Mouse (Mus musculus) liver, embryonic 16.5 days (tissue): ENCODE data around the gene Gm42791. TPM values are rescaled to one million over a fixed set of nuclear protein-coding genes. Genes with fewer than 3 reads are reported as not detected.

Experiments used
- ATAC-seq: fragments of 200-750 bp; cut with Nextera tagmentation; 2 replicates; pipeline ENCODE4 v1.8.0; 2017; ENCODE audit warnings: low read depth, mild to moderate bottlenecking, moderate number of reproducible peaks, moderate library complexity
- H3K27ac ChIP-seq: fragments of 300-500 bp; sonication (generic); 2 replicates; pipeline ENCODE4 v1.5.1; 2014; ENCODE audit warnings: mild to moderate bottlenecking, low read length
- H3K27me3 ChIP-seq: fragments of 300-500 bp; sonication (generic); 2 replicates; pipeline ENCODE4 v1.6.1; 2014; ENCODE audit warnings: low read depth, low read length, mixed read lengths; ENCODE audit not compliant: control insufficient read depth, insufficient read depth
- H3K36me3 ChIP-seq: fragments of 300-500 bp; sonication (generic); 2 replicates; pipeline ENCODE4 v1.6.1; 2014; ENCODE audit warnings: mild to moderate bottlenecking; ENCODE audit not compliant: control insufficient read depth, insufficient read depth
- H3K4me1 ChIP-seq: fragments of 300-500 bp; sonication (generic); 2 replicates; pipeline ENCODE4 v1.6.1; 2014; ENCODE audit warnings: low read depth, low read length, mixed read lengths; ENCODE audit not compliant: control insufficient read depth
- H3K4me2 ChIP-seq: fragments of 300-500 bp; sonication (generic); 2 replicates; pipeline ENCODE4 v1.6.1; 2014; ENCODE audit warnings: low read depth, low read length, mixed read lengths
- H3K4me3 ChIP-seq: fragments of 300-500 bp; sonication (generic); 2 replicates; pipeline ENCODE4 v1.5.1; 2014; ENCODE audit warnings: low read depth, mild to moderate bottlenecking, low read length
- H3K9ac ChIP-seq: fragments of 300-500 bp; sonication (generic); 2 replicates; pipeline ENCODE4 v1.6.1; 2014; ENCODE audit warnings: low read depth, low read length
- H3K9me3 ChIP-seq: fragments of 300-500 bp; sonication (generic); replicated peaks from 2 replicates; pipeline ENCODE4 v1.6.1; 2016; ENCODE audit warnings: low read length; ENCODE audit not compliant: control insufficient read depth
- WGBS: fragments of 180-500 bp; shearing (Covaris S2); extraction: QIAGEN DNeasy Blood & Tissue Kit; methylation state at CpG from one replicate; pipeline ENCODE4 v1.1.7; 2014; ENCODE audit not compliant: insufficient replicate concordance; 5-methylcytosine and 5-hydroxymethylcytosine counted together
- polyA plus RNA-seq: library from polyadenylated mRNA; unstranded; fragments of >200 nt; fragmentation: Nextera tagmentation; extraction: Ambion mirVana; gene quantifications from 2 replicates; pipeline ENCODE4 v1.2.1, GENCODE M21; 2015

Gene Gm42791
- polyA plus RNA-seq, 1 experiment from 2014 or later = 0.53 TPM

- no peak overlapping the region for H3K27ac ChIP-seq
- H3K27me3 ChIP-seq = no peaks in the 10 kb centered on the region; the same call in 1 of the 2 replicates
- whole genome bisulfite sequencing = 77% methylated on average over 6 of the region's 6 CpGs
- H3K9me3 ChIP-seq = no peaks in the 10 kb centered on the region
- H3K36me3 ChIP-seq = no peaks in the 10 kb centered on the region
- no peak overlapping the region for H3K4me3 ChIP-seq
- no peak overlapping the region for H3K4me2 ChIP-seq
- no peaks in the 10 kb centered on the region for H3K4me1 ChIP-seq
- ATAC-seq = no peak
- no peak overlapping the region for H3K9ac ChIP-seq
Observed at GRCm38 (mm10) chr5:148863409-148863808, 131.5 kb downstream of the Gm42791 start.

DNA sequence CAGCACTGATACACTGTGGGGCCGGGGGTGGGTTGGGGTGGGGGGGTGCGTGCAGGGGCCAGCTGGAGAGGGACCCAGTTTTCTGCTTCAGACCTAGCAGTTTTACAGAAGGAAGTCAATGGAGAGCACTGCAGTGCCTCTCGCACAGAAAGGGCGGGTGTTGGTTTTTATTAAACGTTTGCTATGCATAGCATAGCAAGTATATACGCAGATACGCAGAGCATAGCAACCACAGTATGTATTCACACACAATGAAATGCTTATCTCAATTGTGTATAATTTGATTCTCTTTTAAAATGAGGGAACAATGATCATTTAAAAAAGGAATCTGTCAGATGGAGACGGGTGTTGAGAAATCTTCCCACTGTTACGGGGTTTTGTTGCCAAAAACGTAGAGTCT, 132.1 kb downstream of the Gm42791 start:
- H3K27me3 ChIP-seq = no peaks in the 10 kb centered on the region; the same call in 1 of the 2 replicates
- no peak overlapping the region for H3K4me2 ChIP-seq
- no peaks in the 10 kb centered on the region for H3K4me1 ChIP-seq
- no peak overlapping the region for H3K4me3 ChIP-seq
- H3K36me3 ChIP-seq = no peaks in the 10 kb centered on the region
- WGBS = 61% methylated on average over 10 of the region's 10 CpGs
- no peak overlapping the region for H3K9ac ChIP-seq
- H3K27ac ChIP-seq = no peak overlapping the region
- no peak for ATAC-seq
- no peaks in the 10 kb centered on the region for H3K9me3 ChIP-seq

DNA sequence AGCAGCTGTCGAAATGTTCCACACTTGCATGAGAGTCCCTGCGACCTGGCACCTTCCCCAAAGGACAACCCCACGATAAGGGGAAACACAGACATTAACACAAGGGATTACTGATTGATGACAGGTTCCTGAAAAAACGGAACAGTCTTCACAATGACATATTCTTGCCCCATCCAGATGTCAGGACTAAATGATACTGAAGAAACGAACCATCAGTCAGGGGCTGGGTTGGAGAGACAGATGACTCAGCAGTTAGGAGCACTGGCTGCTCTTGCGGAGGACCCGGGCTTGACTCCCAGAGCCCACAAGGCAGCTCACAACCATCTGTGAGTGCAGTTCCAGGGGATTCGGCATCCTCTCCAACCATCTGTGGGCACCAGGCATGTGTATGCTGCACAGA, 132.8 kb downstream of the Gm42791 start:
- no peak for ATAC-seq
- H3K4me2 ChIP-seq = no peak overlapping the region
- no peaks in the 10 kb centered on the region for H3K36me3 ChIP-seq
- no peak overlapping the region for H3K9ac ChIP-seq
- no peaks in the 10 kb centered on the region for H3K9me3 ChIP-seq
- H3K27ac ChIP-seq = no peak overlapping the region
- no peak overlapping the region for H3K4me3 ChIP-seq
- no peaks in the 10 kb centered on the region; the same call in 1 of the 2 replicates for H3K27me3 ChIP-seq
- no peaks in the 10 kb centered on the region for H3K4me1 ChIP-seq
- WGBS = 27% methylated on average over 8 of the region's 8 CpGs

DNA sequence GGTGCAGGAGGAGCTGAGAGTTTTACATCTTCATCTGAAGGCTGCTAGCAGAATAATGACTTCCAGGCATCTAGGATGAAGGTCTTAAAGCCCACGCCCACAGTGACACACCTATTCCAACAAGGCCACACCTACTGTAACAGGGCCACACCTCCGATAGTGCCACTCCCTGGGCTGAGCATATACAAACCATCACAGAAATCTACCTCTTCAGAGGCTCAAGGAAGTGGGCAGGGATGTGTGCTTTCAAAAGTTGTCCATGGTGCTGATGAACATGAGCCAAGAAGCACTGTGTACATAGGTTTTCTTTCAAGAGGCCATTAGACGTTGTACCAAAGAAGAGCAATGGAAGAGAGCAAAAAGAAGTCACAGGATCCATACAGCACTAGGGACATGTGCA, 137.4 kb downstream of the Gm42791 start:
- WGBS = 49% methylated on average over 3 of the region's 3 CpGs
- Histone ChIP-seq H3K9me3 (no peaks in the 10 kb centered on the region), H3K27ac (no peak overlapping the region), H3K9ac (no peak overlapping the region), H3K4me3 (no peak overlapping the region), H3K36me3 (no peaks in the 10 kb centered on the region), H3K4me2 (no peak overlapping the region), H3K27me3 (no peaks in the 10 kb centered on the region; the same call in 1 of the 2 replicates), H3K4me1 (no peaks in the 10 kb centered on the region)
- ATAC-seq = no peak

DNA sequence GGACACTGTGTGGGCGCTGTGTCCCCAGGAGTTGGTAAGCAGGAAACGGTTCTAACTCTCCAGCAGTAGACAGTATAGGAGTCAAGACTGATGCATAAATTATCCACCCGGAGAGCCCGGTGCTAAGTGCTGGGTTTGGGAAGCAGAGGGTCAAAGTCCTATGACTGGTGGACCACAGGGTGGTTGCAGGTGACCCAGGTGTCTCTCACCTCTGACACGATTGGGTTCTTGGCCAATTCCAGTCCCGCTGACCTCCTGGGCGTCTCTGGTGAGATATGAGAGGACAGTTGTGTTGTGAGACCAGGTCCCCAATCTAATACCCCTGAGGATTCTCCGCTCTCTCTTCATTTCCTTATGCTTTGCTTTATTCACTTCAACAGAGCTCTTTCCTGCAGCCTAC, 139.9 kb downstream of the Gm42791 start:
- H3K4me3 ChIP-seq = no peak overlapping the region
- WGBS = 64% methylated on average over 8 of the region's 8 CpGs
- no peak overlapping the region for H3K27ac ChIP-seq
- H3K4me2 ChIP-seq = no peak overlapping the region
- no peaks in the 10 kb centered on the region for H3K9me3 ChIP-seq
- H3K36me3 ChIP-seq = no peaks in the 10 kb centered on the region
- H3K9ac ChIP-seq = no peak overlapping the region
- ATAC-seq = no peak
- no peaks in the 10 kb centered on the region for H3K27me3 ChIP-seq
- no peaks in the 10 kb centered on the region for H3K4me1 ChIP-seq

GRCm38 (mm10) chr5:148854166-148854565, 140.8 kb downstream of the Gm42791 start:
- H3K9me3 ChIP-seq = no peaks in the 10 kb centered on the region
- no peak for ATAC-seq
- no peaks in the 10 kb centered on the region for H3K4me1 ChIP-seq
- no peak overlapping the region for H3K4me3 ChIP-seq
- no peak overlapping the region for H3K4me2 ChIP-seq
- H3K36me3 ChIP-seq = no peaks in the 10 kb centered on the region
- H3K9ac ChIP-seq = no peak overlapping the region
- H3K27me3 ChIP-seq = no peaks in the 10 kb centered on the region
- WGBS = 41% methylated on average over 5 of the region's 5 CpGs
- H3K27ac ChIP-seq = no peak overlapping the region

DNA sequence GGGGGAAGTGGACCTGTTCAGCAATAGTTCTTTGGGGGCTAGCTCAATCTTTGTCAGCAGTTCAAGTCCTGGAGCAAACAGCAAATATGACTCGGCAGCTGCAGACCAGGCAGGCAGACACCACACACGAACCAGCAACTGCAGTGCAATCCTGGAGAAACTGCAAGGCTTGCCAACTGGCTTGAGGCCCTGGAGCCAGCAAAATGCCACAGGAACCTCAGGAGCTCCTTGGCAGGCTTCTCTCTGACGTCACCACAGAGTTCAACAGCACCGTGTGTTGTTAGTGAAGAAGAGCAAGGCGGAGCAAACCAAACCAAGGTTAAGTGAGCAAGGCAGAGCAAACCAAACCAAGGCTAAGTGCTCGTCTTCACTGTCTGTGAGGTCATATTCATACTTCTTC, 145.4 kb downstream of the Gm42791 start:
- Histone ChIP-seq H3K27ac (no peak overlapping the region), H3K27me3 (no peaks in the 10 kb centered on the region), H3K4me2 (no peak overlapping the region), H3K36me3 (no peaks in the 10 kb centered on the region), H3K4me3 (no peak overlapping the region), H3K9ac (no peak overlapping the region), H3K9me3 (no peaks in the 10 kb centered on the region), H3K4me1 (no peaks in the 10 kb centered on the region)
- 73% methylated on average over 6 of the region's 6 CpGs for WGBS
- ATAC-seq = no peak

DNA sequence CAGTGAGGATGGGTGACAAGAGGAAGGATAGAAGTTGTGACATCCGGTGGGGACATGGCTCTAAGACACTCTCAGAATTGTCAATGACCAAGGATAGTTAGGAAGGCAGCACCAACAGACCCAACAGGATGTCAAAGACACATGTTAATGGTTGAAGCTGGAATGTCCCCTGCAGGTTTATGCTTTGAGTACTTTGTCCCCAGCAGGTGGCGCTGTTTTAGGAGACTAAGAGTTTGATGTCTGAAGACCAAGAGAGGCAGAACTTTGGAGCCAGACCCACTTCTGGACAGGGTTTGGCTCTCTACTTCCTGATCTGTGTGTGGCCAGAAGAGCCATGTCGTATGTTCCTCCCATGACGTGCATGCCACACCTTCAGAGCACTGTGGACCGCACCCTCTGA, 147.9 kb downstream of the Gm42791 start:
- Histone ChIP-seq H3K36me3 (no peaks in the 10 kb centered on the region), H3K4me3 (no peak overlapping the region), H3K27me3 (no peaks in the 10 kb centered on the region), H3K9me3 (no peaks in the 10 kb centered on the region), H3K27ac (no peak overlapping the region), H3K9ac (no peak overlapping the region), H3K4me1 (no peaks in the 10 kb centered on the region), H3K4me2 (no peak overlapping the region)
- no peak for ATAC-seq
- WGBS = 85% methylated on average over 5 of the region's 5 CpGs
